Mouse (Mus musculus) forebrain, embryonic 15.5 days (tissue): ENCODE results near the gene Naa20. TPM values are rescaled to one million over a fixed set of nuclear protein-coding genes. Genes with fewer than 3 reads are reported as not detected.

Source experiments
- ATAC-seq: fragments of 200-750 bp; cut with Nextera tagmentation; replicated peaks from 2 replicates; pipeline ENCODE4 v1.8.0; 2017; ENCODE audit warnings: mild to moderate bottlenecking, moderate TSS enrichment, moderate library complexity
- H3K27ac ChIP-seq: fragments of 300-500 bp; sonication (generic); replicated peaks from 2 replicates; pipeline ENCODE4 v1.5.1; 2015; ENCODE audit warnings: mild to moderate bottlenecking, inconsistent platforms
- H3K27me3 ChIP-seq: fragments of 300-500 bp; sonication (generic); 2 replicates; pipeline ENCODE4 v1.6.1; 2015; ENCODE audit warnings: inconsistent platforms
- H3K36me3 ChIP-seq: fragments of 300-500 bp; sonication (generic); 2 replicates; pipeline ENCODE4 v1.6.1; 2015; ENCODE audit warnings: mild to moderate bottlenecking, inconsistent platforms
- H3K4me1 ChIP-seq: fragments of 300-500 bp; sonication (generic); 2 replicates; pipeline ENCODE4 v1.6.1; 2015; ENCODE audit warnings: inconsistent platforms
- H3K4me2 ChIP-seq: fragments of 300-500 bp; sonication (generic); replicated peaks from 2 replicates; pipeline ENCODE4 v1.6.1; 2015; ENCODE audit warnings: mild to moderate bottlenecking, inconsistent platforms
- H3K4me3 ChIP-seq: fragments of 300-500 bp; sonication (generic); 2 replicates; pipeline ENCODE4 v1.5.1; 2015; ENCODE audit warnings: mild to moderate bottlenecking, inconsistent platforms
- H3K9ac ChIP-seq: fragments of 300-500 bp; sonication (generic); replicated peaks from 2 replicates; pipeline ENCODE4 v1.6.1; 2015; ENCODE audit warnings: mild to moderate bottlenecking, inconsistent platforms
- H3K9me3 ChIP-seq: fragments of 300-500 bp; sonication (generic); 2 replicates; pipeline ENCODE4 v1.6.1; 2016; ENCODE audit warnings: inconsistent platforms
- WGBS: fragments of 180-500 bp; shearing (Covaris S2); methylation state at CpG from one replicate; pipeline ENCODE4 v1.1.7; 2015; ENCODE audit warnings: mixed read lengths; 5-methylcytosine and 5-hydroxymethylcytosine counted together
- polyA plus RNA-seq: library from polyadenylated mRNA; unstranded; fragments of >200 nt; fragmentation: Nextera tagmentation; extraction: Ambion mirVana; gene quantifications from 2 replicates; pipeline ENCODE4 v1.2.1, GENCODE M21; 2015

Gene Naa20
- polyA plus RNA-seq, 1 experiment from 2014 or later, result 124 TPM

DNA sequence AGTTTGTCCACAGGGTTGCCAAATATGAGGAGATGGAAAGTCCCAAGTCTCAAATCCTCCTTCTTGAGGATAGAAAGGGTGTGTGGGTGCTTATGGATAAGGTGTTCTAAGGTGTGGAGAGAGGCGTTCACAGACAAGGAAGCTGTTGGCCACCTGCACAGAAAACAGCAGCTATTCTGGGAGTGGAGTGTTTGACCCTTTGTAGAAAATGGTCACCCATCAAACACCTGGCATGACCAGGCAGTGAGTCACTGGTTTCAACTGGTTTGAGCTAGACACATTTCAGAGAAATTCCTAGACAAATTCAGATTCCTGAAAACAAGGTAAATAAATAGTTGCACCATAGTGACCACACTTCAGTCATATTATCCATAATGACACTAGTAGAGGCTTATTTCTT is 29.8 kb upstream of the Naa20 start:
- Histone ChIP-seq H3K27me3 (no peaks in the 10 kb centered on the region), H3K36me3 (no peaks in the 10 kb centered on the region), H3K9ac (no peak overlapping the region), H3K4me2 (no peak overlapping the region), H3K4me1 (no peaks in the 10 kb centered on the region), H3K27ac (no peak overlapping the region), H3K4me3 (no peak overlapping the region), H3K9me3 (no peaks in the 10 kb centered on the region)
- ATAC-seq, result no peak
- 92% methylated on average over 1 of the region's 1 CpGs for WGBS

DNA sequence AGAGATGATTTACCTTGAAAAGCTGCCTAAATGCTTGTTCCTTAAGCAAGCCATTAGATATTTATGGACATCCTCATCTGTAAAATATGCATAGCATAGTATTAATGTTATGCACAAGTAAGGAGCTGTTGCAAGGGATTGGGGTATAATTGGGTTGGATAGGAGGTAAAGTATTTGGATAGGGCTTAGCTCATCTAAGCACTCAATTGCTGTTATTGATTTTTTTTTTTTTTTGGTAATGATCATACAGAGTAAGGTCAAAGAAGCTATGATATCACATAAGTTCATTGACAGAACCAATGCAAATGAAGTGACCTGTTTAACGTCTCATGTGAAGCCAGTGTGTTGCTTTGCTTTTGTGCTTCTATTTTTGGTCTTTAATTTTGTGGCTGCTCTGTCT is 27.9 kb upstream of the Naa20 start:
- no peak for ATAC-seq
- no peak overlapping the region for H3K9ac ChIP-seq
- no peaks in the 10 kb centered on the region for H3K36me3 ChIP-seq
- no peak overlapping the region for H3K27ac ChIP-seq
- no peaks in the 10 kb centered on the region for H3K27me3 ChIP-seq
- WGBS, result 82% methylated on average over 1 of the region's 1 CpGs
- H3K4me1 ChIP-seq, result no peaks in the 10 kb centered on the region
- no peak overlapping the region for H3K4me2 ChIP-seq
- H3K4me3 ChIP-seq, result no peak overlapping the region
- no peaks in the 10 kb centered on the region for H3K9me3 ChIP-seq

DNA sequence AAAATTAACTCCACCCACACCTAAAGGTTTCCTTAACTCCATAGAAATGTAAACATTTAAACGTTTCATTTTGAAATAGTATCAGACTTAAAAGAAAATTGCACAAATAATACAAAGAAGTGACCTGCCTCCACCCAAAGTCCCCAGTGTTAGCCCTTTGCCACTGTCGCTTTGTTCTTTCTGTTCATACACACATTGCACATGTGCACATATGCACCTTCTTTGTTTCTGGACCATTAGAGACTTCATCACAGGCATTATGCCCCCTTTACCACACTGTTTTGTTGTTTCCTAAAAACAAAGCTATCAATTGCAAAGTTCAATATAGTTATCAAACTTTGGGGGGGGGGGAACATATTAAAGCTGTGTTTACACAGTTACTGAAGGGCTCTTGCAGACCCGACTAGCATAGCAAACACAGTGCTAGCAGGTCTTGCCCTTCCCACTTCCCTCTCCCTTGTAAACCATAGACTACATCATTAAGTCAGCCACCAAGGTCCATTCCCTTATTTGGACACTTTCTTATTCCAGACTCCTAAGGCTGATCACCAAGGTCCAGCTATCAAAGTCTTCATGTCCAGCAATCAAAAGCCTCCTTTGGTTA is 26.9 kb upstream of the Naa20 start:
- no peak overlapping the region for H3K9ac ChIP-seq
- no peaks in the 10 kb centered on the region for H3K9me3 ChIP-seq
- H3K27me3 ChIP-seq, result no peaks in the 10 kb centered on the region
- H3K4me2 ChIP-seq, result no peak overlapping the region
- 0 out of 2 replicates have a peak, but pooled peaks cover 2% of the 10 kb centered on the region for H3K36me3 ChIP-seq
- H3K4me3 ChIP-seq, result no peak overlapping the region
- no peak overlapping the region for H3K27ac ChIP-seq
- WGBS, result 68% methylated on average over 3 of the region's 3 CpGs
- no peaks in the 10 kb centered on the region for H3K4me1 ChIP-seq
- ATAC-seq, result no peak

DNA sequence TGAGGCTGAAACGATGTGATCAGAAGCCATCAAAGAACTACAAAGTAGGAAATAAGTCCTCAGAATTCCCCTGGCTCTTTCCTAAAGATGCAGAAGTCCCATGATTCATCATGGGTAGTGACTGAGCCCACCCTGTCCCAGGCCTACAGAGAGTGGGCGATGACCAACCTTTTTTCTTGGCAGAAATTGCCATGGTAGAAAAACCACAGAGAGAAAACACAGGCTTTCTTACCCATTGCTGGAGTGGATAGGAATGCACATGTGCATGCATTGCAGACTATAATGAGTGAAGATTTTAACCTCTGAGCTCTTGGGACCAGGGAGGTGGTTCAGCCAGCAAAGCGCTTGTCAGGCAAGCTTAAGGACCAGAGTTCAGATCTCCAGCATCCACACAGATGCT is 24.7 kb upstream of the Naa20 start:
- H3K9ac ChIP-seq, result no peak overlapping the region
- WGBS, result 92% methylated on average over 3 of the region's 3 CpGs
- H3K9me3 ChIP-seq, result no peaks in the 10 kb centered on the region
- no peaks in the 10 kb centered on the region for H3K27me3 ChIP-seq
- no peak overlapping the region for H3K4me2 ChIP-seq
- H3K36me3 ChIP-seq, result 0 out of 2 replicates have a peak, but pooled peaks cover 2% of the 10 kb centered on the region
- H3K4me1 ChIP-seq, result no peaks in the 10 kb centered on the region
- no peak for ATAC-seq
- no peak overlapping the region for H3K27ac ChIP-seq
- no peak overlapping the region for H3K4me3 ChIP-seq

- WGBS, result 79% methylated on average over 11 of the region's 11 CpGs
- Histone ChIP-seq H3K27me3 (no peaks in the 10 kb centered on the region), H3K27ac (no peak overlapping the region), H3K9me3 (no peaks in the 10 kb centered on the region), H3K4me1 (no peaks in the 10 kb centered on the region), H3K36me3 (0 out of 2 replicates have a peak, but pooled peaks cover 4% of the 10 kb centered on the region), H3K9ac (no peak overlapping the region), H3K4me2 (no peak overlapping the region), H3K4me3 (no peak overlapping the region)
- ATAC-seq, result no peak
These were observed 20.8 kb upstream of the Naa20 start for GRCm38 (mm10) chr2:145880887-145881747.

DNA sequence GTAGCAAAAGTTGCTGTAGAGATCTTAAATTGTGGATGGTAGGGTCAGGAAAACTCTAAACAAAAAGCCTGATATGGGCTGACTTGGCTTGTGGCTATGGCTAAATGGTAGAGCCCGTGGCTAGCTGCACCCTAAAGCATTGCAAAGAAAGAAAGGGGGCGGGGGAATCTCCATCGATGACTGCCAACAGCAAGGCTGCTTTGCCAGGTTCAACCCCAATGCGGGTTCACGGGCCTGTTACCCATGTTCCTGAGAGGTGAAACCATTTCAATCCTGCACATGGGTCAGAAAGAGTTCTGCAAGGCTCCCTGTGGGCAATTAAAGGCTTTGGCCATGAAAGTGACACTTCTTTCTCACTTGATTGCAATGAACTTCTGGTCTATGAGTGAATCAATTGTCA is 20.0 kb upstream of the Naa20 start:
- Histone ChIP-seq H3K4me1 (no peaks in the 10 kb centered on the region), H3K4me2 (no peak overlapping the region), H3K36me3 (0 out of 2 replicates have a peak, but pooled peaks cover 4% of the 10 kb centered on the region), H3K9ac (no peak overlapping the region), H3K27me3 (no peaks in the 10 kb centered on the region), H3K4me3 (no peak overlapping the region), H3K9me3 (no peaks in the 10 kb centered on the region), H3K27ac (no peak overlapping the region)
- no peak for ATAC-seq
- 71% methylated on average over 5 of the region's 5 CpGs for WGBS

GRCm38 (mm10) chr2:145882398-145882797 is 19.5 kb upstream of the Naa20 start:
- H3K27ac ChIP-seq, result no peak overlapping the region
- no peak overlapping the region for H3K9ac ChIP-seq
- H3K4me3 ChIP-seq, result no peak overlapping the region
- WGBS, result 24% methylated on average over 2 of the region's 2 CpGs
- no peak for ATAC-seq
- no peaks in the 10 kb centered on the region for H3K9me3 ChIP-seq
- no peaks in the 10 kb centered on the region for H3K27me3 ChIP-seq
- no peak overlapping the region for H3K4me2 ChIP-seq
- H3K4me1 ChIP-seq, result no peaks in the 10 kb centered on the region
- H3K36me3 ChIP-seq, result 0 out of 2 replicates have a peak, but pooled peaks cover 4% of the 10 kb centered on the region

DNA sequence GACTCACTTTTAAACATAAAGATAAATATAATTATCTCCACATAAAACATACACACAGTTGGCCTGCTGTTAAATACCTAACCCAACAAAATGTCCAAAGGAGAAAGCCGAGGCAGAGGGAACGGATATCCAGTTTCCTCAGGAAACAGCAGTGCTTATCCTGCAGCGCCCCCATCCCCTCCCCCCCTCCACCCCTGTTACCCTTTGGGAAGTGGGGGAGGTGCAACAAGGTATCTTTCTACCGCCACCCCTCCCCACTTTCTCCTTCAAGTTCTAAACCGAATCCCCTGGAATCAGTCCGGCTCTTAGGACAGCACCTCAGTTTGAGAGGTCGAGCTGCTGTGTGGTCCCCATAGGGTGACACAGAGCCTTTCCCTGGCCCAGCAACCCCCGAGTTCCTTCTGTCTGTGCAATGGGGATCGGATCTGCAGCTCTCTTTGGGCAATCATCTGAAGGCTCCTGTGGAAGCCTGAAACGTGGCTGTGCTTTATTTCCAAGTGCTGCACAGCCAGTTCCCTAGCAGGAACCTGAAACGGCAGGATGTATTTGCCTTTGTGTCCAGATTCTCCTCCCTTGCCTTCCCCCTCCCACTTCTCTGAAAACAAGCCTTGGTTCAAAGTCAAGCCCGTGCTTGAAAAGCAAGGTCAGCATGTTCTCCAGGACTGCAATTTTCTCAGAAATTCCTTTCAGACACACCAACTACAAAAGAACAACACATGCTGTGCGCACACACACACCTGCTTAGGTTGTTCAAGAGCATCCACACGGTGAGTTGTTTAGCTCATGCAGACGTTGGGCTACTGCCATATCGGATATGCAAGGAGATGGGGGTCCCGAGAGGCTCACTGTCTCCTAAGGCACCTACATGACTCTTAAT is 17.6 kb upstream of the Naa20 start:
- Histone ChIP-seq H3K9ac (no peak overlapping the region), H3K27ac (no peak overlapping the region), H3K36me3 (0 out of 2 replicates have a peak, but pooled peaks cover 2% of the 10 kb centered on the region), H3K9me3 (no peaks in the 10 kb centered on the region), H3K4me1 (no peaks in the 10 kb centered on the region), H3K4me3 (no peak overlapping the region), H3K4me2 (no peak overlapping the region), H3K27me3 (no peaks in the 10 kb centered on the region)
- 39% methylated on average over 17 of the region's 17 CpGs for WGBS
- no peak for ATAC-seq

- Histone ChIP-seq H3K4me2 (no peak overlapping the region), H3K27me3 (no peaks in the 10 kb centered on the region), H3K9me3 (no peaks in the 10 kb centered on the region), H3K4me3 (no peak overlapping the region), H3K4me1 (no peaks in the 10 kb centered on the region), H3K36me3 (0 out of 2 replicates have a peak, but pooled peaks cover 2% of the 10 kb centered on the region), H3K27ac (no peak overlapping the region), H3K9ac (no peak overlapping the region)
- no peak for ATAC-seq
- 79% methylated on average over 14 of the region's 14 CpGs for WGBS
These were observed 16.8 kb upstream of the Naa20 start for GRCm38 (mm10) chr2:145884913-145885785.

DNA sequence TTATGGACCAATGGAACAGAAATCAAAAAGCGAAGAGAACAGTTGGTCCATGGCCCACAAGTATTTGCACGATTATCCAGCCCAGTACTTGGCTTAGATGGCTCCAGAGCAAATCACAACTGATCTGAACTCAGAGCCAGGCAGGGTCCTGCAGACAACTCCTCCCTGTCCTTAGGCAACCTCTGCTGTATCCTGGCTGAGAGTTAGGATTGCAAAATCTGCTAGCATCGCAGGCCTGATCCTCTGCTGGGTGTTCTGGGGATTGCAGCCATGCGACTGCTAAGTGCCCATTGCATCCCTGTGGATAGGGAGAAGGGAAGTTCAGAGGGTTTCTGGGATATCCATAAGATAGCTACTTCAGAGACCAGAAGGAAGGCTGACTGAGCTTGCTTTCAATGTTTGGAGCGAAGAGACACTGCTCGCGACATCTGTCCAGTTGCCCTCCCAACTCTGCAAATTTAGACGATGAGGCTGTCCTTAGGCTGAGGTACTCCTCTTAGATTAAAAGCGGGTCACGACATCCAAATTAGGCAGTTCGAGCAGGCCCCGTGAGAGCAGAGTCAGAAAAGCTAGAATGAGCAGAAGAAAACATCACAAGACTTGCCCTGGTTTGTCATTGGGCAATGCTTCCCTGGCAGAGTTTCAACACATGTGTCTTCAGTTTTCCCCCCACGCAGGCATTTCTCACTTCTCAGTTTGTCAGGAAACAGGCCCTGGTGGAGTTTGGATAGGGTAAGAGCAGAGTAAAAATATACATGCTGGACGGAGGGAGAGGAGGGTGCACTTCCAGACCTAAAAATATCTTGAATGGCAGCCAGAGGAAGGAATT is 13.7 kb upstream of the Naa20 start:
- H3K4me3 ChIP-seq, result no peak overlapping the region
- no peaks in the 10 kb centered on the region for H3K9me3 ChIP-seq
- no peak overlapping the region for H3K4me2 ChIP-seq
- no peak overlapping the region for H3K27ac ChIP-seq
- no peaks in the 10 kb centered on the region for H3K4me1 ChIP-seq
- WGBS, result 81% methylated on average over 14 of the region's 14 CpGs
- no peaks in the 10 kb centered on the region for H3K27me3 ChIP-seq
- ATAC-seq, result no peak
- 0 out of 2 replicates have a peak, but pooled peaks cover 2% of the 10 kb centered on the region for H3K36me3 ChIP-seq
- H3K9ac ChIP-seq, result no peak overlapping the region
